Mouse (Mus musculus) layer of hippocampus, adult 9-10 months (tissue): ENCODE measurements around the gene Foxn2.
A peak's percentile ranks its signal among the peaks of the same experiment; 100 is the strongest.
"Not testable (repeated sequence)": the region's sequence is repeated elsewhere in the genome, so short reads cannot be mapped to it uniquely, and the experiment has no call there.

ENCODE experiments used
- DNase-seq: peaks from one replicate; pipeline ENCODE4 v3.0.0; 2022; ENCODE audit warnings: low spot score

Foxn2 gene

DNA sequence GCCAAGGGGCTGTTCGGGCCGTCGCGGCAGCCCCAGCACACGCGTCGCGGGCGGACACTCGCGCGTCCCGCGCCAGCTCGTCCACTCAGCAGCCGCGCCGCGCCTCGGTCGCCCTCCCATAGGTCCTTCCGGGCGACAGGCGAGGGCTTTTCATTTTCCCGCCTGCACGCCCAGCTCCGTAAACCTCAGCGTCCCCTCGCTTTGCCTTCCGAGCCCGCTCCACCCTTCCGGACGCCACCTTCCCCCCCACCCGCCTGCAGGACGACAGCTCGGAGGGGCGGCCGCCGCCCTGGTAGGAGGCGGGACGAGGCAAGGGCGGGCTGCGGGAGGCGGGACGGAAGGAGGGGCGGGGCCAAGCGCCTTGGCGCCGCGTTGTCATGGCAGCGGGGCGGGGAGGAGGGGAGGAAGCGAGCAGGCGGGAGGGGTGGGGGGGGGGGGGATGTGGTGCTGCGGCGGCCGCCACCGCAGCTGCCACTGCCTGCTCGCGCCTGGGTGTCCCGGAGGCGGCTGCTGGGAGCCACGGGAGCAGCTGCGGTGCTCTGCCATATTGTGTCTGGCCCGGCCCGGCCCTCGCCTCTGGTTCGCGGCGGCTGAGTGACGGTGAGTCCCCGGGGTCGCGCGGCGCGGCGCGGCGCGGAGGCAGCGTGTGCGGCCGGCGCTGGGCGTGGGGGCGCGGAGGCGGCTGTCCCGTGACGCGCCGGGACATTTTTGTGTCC, at the start of gene Foxn2:
TSS of gene Foxn2 (plus strand) at position 427 of the 716 bp plus-strand sequence.
- DNase-seq = peak; percentile 42

DNA sequence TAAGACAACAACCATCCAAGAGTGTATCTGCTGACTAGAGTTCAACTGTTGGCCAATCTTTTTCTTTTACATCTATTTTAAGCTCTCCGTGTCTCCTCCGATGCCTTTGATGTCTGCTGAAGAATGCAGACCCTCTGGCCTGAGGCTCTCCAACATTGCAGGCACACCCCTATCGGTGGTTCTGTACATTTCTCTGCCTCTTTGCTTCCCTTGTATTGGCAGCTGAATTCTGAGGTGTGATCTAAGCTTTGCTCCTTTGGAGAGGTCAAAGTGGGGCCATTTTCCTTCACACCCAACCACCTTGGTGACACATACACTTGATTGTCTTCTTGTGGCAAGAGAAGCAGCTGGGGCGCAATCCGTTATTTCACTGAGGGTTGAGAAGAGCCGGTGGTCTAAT, 43.0 kb upstream of the Foxn2 start:
- DNase-seq = no peak

DNA sequence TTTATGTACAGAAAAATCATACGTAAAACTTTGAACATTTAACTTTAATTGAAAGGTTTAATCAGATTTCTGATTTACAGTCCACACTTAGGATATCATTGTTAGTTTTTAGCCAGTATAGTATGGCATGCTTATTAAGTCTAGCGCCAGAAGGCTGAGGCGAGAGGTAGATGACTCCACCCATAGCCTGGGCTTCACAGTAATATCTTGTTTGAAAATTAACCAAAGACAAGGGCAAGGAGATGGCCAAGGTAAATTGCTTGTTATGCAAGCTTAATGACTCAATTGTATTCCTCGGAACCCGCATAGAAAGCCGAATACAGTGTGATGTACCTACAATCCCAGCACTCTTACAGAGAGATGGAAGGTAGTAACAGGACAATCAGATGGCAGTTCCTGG, 42.4 kb upstream of the Foxn2 start:
- DNase-seq = no peak

DNA sequence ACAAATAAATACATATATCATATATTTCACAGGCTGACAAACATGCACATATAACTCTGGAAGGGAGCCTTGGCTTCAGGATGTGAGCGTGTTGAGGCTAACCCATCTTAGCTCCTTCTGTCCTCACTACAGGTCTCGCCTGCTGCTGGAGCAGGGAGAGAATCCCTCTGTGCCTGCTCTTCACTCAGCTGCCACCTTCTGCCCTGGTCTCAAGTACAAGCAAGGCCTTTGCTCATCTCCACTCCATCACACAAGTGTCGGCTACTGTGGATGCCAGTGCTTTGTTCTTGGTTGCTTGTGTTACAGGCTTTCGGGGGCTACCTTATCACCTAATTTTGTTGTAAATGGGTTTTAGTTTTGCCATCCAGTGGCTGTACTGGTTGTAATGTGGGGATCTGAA, 41.7 kb upstream of the Foxn2 start:
- no peak for DNase-seq

DNA sequence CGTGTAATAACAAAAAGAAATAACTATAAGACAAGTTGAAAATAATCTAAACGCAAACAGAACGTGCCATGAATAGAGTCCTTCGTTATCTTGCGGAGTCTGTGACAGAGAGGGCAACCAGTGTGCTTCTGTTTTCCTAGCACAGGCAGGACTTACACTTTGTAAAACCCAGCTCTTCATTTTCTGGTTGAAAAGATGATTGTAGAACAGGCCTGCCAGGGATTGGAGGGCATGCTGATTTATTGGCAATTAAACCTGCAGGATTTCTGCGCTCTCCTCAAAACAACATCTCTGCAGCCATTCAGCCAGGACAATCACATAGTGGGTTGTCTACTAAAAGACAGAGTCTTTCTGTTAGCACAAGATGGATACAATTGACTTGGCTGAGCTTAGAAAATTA, 40.4 kb upstream of the Foxn2 start:
- no peak for DNase-seq

DNA sequence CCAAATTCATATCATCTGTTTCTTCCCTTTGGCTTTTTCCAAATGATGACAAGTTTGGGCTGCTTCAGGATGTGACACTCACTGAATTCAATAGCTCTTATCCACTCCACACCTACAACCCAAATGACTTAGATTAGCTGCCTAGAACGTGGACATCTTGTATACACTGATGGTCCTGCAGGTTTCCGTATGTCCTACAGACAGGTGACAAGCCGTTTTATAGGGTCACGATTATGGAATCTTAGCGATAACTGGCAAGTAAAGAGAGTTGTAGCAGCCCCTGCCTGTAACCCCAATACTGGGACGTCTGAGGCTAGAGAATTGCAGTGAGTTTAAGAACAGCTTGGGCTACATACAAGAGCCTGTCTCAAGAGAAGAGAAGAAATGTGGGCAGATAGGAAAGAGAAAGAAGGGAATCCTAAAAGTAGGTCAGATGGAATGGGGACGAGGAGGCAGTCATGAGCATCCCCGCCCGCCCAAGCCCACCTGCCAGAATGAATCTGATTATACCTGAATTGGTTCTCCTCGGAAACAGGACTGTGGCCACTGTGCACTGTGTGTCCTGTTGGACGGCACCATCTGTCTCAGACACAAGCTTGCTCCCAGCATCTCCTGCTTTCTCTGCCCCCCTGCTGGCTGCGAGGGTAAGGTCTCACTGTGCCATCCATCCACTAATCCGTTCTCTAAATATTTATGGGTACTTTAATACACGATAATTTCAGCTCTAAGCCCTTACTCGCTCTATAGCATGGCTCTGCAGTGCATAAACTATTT, 39.6 kb upstream of the Foxn2 start:
- no peak for DNase-seq

DNA sequence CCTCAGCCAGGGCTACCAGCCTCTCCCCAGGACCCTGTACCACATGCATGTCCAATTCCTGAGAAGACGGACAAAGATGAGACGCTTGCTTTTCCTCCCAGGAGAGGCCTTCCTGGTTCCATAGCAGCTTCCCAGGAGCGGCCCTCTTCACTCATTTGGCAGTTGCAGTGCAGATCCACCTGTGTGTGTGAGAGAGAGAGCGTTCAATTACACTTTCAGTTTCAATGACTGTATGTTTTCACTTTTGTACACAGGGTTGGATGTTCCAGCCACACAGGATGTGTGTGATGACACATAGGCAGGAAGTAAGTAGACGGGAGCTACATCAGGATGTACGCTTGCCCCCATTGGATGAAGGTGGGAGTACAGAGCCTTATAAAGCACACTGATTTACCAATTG, 37.2 kb upstream of the Foxn2 start:
- DNase-seq = no peak

DNA sequence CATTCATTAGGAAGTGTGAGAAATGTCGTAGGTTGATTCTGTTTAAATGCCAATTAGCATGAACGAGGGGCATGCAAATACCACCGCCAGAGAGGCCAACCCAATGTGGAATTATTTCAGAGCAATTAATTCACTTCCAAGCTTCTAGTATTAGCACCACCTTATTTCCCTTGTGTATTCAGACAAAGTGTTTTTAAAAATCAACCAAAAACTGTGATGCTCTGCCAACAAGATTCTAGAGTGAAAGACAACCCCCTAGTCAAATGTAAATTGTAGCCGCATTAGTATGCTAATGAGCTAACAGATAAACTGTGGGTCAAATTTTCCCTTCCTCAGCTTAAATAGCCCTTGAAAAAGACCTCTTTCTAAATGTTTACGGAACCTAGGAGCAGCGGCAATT, 36.0 kb upstream of the Foxn2 start:
- DNase-seq = no peak

DNA sequence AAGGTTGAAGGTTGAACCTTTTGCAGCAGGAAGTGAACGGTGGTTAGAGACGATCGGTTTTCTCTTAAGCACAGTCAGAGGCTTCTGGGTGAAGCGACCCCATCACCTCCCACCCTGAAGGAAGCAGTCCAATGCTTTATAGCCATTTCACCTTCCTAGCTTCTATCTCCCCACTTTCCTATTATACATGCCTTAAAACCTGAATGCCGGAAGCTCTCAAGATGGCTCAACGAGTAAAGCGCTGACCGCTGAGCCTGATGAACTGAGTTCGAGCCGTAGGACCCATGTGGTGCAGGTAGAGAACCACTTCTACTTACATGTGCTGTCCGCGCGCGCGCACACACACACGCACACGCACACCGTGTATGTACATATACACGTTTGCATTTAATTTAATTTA, 35.4 kb upstream of the Foxn2 start:
- no peak for DNase-seq

DNA sequence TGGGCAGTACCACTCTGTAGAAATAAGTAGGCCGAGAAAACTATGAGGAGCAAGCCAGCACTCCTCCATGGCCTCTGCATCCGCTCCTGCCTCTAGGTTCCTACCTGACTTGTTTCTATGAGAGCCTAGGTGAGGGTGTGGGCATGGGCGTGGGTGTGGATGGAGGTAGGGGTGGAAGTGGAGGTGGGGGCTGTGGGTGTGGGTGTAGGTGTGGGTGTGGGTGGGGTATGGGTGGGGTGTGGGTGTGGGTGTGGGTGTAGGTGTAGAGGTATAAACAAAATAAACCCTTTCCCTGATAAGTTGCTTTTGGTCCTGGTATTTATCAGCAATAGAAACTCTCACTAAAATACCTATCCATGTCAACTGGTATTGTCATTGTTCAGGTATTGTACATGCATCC, 30.8 kb upstream of the Foxn2 start:
- DNase-seq = no peak

DNA sequence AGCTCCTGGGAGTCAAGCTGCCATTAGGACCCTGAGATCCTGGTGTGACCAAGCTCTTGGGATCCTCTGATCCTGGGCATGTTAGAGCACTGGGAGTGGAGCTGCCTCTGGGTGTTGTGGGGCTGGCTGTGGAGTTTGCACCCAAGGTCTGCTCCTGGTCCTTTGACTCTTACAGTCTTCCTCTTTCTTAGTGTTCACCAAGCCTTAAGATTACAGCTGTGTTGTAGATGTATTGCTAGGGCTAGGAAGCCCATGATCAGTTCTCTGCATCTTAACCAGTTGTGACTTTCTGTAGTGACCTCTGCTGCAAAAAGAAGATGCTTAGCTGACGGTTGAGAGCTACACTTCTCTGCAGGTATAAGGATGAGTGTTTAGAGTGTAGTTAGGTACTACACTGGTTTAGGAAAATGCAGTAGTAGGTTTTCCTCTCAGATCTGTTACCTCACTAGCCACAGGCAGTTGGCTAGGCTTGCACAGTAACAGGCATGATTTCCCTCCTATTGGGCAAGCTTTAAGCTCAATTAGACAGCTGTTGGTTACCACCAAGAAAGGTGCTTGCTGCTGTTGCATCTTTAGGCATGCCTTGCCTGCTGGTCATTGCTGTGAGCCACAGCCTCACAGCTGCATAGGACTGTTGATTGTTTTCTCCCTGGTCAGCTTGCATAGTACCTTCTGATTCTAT, 27.2 kb upstream of the Foxn2 start:
- no peak for DNase-seq

DNA sequence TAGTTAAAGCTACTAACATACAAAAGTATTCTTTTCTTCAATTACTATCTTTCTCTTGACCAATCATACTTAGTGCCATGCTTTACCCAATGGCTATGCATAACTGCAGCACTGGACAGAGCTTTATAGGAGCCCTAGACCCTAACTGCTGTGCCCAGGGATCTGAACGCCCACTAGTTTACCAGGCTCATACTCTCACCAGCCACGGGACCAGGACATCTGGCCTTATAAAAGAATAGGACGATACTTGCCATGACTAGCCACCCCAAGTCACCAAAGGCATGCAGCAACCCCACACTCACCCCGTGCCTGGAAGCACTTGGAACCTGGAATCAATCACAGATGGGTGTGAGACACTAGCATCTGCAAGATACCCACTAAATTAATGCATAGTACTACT, 20.1 kb upstream of the Foxn2 start:
- DNase-seq = no peak

DNA sequence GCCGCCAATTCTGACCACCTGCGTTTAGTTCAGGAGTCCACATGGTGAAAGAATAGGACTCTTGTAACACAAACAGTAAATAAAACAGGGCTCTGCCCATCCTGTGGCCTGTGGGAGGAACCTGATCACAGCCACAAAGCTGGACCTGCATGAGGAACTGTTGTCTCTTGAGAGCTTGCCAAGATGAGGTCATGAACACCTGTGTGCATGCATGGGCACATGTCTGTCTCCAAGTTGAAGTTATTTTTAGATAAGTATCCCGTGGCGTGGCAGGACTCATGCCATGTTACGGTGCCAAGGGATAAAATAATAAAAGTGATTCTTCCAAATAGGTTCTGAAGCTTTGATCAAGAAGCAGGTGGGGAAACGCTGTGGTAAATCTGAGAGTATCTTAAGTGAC, 19.3 kb upstream of the Foxn2 start:
- DNase-seq = no peak

DNA sequence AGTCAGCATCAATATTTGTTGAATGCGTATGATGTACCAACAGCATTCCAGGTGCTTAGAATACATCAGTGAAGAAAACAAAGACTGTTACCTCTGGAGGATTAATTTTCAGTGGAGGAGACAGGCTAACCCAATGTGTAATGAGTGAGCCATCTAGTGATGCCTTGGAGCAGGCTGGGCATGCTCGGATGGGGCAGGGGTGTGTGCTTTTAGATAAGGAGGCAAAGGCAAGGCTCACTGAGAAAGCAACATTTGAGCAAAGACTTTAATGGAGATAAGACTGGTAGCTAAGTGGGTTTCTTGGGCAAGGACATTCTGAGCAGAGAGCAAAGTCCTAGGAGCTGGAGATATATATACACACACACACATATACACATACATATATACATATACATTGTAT, 9.8 kb upstream of the Foxn2 start:
- DNase-seq = no peak

DNA sequence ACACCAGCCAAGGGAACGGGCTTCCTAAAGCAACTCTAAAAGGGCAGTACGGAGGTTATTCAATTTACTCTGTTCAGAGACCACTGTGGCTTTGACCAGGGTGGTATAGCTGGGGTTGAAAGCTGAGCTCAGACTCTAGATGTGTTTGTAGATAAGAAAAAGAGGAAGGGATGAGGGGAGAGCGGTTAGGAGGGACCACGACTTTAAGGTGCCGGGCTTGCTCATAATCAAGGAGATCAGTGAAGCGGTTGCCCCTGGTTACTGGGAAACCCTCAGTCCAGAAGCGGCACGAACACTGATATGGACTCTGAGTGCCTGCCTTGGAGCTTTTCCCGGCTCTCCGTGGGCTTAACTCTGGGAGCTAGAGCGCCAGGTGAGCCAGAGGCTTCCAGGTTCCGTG, 9.0 kb upstream of the Foxn2 start:
- no peak for DNase-seq

DNA sequence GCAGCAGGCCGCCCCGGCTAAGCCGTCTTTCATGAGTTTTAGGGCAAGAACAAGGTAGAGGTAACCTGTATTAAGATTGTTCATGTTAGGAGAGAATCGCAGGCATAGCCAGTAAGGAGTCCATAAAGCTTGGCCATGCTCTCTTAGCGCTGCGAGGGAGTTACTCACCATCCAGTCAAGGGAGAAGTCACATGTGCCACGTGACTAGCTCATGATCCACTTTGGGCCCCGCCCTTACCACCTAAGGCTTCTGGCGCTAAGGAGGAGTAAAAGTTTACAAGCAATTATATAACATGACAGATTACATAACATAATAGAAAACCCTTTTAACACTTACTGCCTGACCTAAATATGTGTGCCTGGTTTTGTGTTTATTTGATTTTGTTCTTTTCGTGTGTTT, 8.5 kb upstream of the Foxn2 start:
- no peak for DNase-seq

DNA sequence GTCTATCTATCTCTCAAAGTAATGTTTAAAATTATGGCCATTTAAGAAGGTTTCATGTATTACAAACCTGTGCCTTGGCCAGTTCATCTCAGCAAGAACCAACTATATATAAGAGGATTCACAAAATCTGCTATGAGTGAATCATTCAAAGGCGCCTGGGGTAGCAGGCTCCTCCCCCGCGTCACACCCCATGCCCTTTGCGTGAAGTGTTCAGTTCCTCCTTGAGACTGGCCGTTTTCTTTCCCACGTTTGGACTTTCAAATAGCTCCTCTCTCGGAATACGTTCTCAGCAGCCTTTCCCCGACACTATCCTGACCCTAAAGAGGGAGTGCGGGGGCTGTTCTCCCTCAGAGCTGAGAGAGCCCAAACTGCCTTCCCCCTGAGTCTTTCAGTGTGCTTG, 5.2 kb upstream of the Foxn2 start:
- DNase-seq = no peak

DNA sequence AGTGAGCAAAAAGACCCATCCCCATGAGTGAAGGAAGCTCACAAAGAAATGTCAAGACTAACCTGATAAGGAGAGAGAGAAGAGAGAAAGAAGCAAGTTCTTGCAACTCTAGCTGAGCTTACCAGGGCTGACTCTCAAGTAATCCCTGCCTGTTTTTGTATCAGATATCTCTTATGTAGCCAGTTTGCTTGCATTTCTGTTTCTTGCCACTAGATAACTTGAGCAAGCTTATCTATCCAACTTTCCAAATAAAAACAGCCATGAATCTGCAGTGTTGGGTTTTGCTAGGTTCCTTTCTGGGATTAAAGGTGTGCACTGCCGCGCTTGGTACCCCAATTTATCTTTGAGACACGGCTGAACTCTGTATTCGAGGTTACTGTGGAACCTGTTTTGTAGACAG, 4.2 kb upstream of the Foxn2 start:
- no peak for DNase-seq

DNA sequence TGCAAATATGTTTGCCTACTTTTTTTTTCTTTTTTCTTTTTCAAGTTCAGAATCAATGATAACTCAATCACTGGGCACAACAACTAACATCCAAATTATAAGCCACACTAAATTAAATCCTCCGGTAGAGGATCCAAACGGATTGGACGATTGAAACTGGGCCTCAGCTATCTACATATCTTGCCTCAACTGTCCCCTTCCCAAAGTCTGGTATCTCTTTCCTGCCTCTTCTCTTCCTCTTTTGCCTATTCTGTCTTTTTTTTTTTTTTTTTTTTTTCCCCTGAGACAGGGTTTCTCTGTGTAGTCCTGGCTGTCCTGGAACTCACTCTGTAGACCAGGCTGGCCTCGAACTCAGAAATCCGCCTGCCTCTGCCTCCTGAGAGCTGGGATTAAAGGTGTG, 3.8 kb upstream of the Foxn2 start:
- DNase-seq = not testable (repeated sequence)

DNA sequence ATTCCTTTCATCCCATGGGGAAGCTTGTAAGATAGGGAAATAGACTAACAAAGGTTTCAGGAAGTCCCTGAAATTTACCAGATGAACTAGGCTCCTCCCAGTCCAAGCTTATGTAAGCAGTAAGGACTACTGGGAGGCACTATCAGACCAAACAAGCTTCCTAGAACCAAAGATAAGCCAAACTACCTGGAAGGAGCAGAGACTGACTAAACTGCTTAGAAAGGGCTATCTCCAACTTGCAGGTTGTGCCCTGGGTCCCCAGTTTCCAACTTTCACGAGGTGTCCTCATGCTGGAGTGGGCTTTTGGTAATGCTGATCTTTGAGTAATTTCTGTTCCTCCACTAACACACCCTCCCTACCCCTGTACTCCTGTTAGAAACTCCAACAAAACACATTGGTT, 3.1 kb upstream of the Foxn2 start:
- no peak for DNase-seq

DNA sequence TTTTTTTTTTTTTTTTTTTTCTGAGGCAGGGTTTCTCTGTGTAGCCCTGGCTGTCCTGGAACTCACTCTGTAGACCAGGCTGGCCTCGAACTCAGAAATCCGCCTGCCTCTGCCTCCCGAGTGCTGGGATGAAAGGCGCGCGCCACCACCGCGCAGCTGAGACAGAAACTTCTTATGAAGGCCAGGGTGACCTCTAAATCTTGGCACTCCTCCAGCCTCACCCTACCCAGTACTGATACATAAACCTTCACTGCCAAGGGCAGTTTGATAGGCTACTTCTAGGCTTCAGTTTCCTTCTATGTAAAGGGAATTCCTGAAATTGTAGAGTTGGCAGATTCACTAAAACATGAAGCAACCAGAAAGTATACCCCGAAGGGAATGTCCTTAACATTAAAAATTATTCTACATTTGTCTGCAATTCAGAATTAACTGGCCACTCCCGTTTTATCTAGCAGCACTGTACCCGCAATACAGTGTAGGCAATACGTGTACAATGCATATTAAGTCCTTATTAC, 918 bp upstream of the Foxn2 start:
- DNase-seq = no peak

DNA sequence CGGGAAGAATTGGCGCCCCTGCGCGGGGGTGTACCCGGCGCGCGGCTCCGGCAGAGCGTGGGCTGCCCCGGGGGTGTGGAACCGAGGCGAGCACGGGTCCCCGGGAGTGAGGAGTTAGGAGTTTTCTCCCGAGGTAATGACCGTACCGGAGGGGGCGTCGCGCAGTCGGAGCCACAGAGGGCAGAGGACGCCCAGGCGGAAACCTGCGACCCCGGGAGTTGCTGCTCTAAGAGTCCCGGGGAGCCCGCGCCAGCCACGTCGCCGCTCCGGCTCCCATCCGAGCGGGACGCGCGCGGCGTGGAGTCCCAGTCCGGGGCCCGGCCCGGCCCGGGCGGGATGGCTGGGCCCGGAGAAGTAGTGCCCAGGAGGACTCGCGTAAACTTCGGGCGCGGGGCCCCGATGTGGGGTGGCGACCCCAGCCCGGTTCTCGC, 505 bp downstream of the Foxn2 start:
- DNase-seq = no peak
